Mouse (Mus musculus) MEL (cell line): Measurements from ENCODE around the gene Cdk4.

Source experiments
- E2F4 ChIP-seq: IDR thresholded peaks from 2 replicates; pipeline ENCODE4 v1.6.1; 2011; ENCODE audit warnings: low read depth, low read length, improper control_type of control experiment, borderline replicate concordance
- POLR2A ChIP-seq, 2 experiments: IDR thresholded peaks; 2 replicates each; pipeline ENCODE4 v1.6.1; 2011 to 2012; ENCODE audit warnings: low read length in 2 of 2, mild to moderate bottlenecking in 2 of 2, control low read depth in 1 of 2, improper control_type of control experiment in 1 of 2, low read depth in 1 of 2, moderate library complexity in 1 of 2; ENCODE audit not compliant: control insufficient read depth in 1 of 2, insufficient read depth in 1 of 2, poor library complexity in 1 of 2
- UBTF ChIP-seq: IDR thresholded peaks from 2 replicates; pipeline ENCODE4 v1.6.1; 2012; ENCODE audit warnings: low read depth, mild to moderate bottlenecking, inconsistent platforms, low read length, improper control_type of control experiment, moderate library complexity, borderline replicate concordance; ENCODE audit not compliant: insufficient read depth

DNA sequence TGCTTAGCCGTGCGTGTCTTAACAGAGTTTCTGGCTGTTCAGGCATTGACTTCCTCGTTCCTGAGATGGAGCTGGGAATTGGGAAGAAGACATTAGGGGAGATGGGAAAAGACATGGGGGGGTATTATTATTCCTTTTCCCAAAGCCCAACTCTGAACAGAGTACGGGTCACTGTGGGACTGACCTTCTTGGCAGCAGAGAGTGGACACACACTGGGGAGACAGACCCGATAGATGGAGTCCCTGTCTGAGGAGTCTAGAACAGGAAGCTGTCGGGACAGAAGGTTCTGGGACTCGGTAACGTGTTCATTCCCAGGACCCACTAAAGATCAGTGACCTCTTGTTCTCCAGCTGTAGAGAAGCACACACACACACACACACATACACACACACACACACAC, 12.3 kb downstream of the Cdk4 start:
- TF ChIP-seq E2F4 (no peak), POLR2A (IDR thresholded peaks at IDR 0.05; ENCODE audit: control insufficient read depth in 1 of 2, insufficient read depth in 1 of 2, low read depth in 1 of 2, low read length in 2 of 2, poor library complexity in 1 of 2) (no peak), UBTF (no peak)
